Mouse (Mus musculus) forebrain, embryonic 15.5 days (tissue): ENCODE data around the gene Nab1. TPM values are rescaled to one million over a fixed set of nuclear protein-coding genes. Genes with fewer than 3 reads are reported as not detected.

Source experiments
- ATAC-seq: fragments of 200-750 bp; cut with Nextera tagmentation; replicated peaks from 2 replicates; pipeline ENCODE4 v1.8.0; 2017; ENCODE audit warnings: mild to moderate bottlenecking, moderate TSS enrichment, moderate library complexity
- H3K27ac ChIP-seq: fragments of 300-500 bp; sonication (generic); replicated peaks from 2 replicates; pipeline ENCODE4 v1.5.1; 2015; ENCODE audit warnings: mild to moderate bottlenecking, inconsistent platforms
- H3K27me3 ChIP-seq: fragments of 300-500 bp; sonication (generic); 2 replicates; pipeline ENCODE4 v1.6.1; 2015; ENCODE audit warnings: inconsistent platforms
- H3K36me3 ChIP-seq: fragments of 300-500 bp; sonication (generic); 2 replicates; pipeline ENCODE4 v1.6.1; 2015; ENCODE audit warnings: mild to moderate bottlenecking, inconsistent platforms
- H3K4me1 ChIP-seq: fragments of 300-500 bp; sonication (generic); 2 replicates; pipeline ENCODE4 v1.6.1; 2015; ENCODE audit warnings: inconsistent platforms
- H3K4me2 ChIP-seq: fragments of 300-500 bp; sonication (generic); replicated peaks from 2 replicates; pipeline ENCODE4 v1.6.1; 2015; ENCODE audit warnings: mild to moderate bottlenecking, inconsistent platforms
- H3K4me3 ChIP-seq: fragments of 300-500 bp; sonication (generic); 2 replicates; pipeline ENCODE4 v1.5.1; 2015; ENCODE audit warnings: mild to moderate bottlenecking, inconsistent platforms
- H3K9ac ChIP-seq: fragments of 300-500 bp; sonication (generic); replicated peaks from 2 replicates; pipeline ENCODE4 v1.6.1; 2015; ENCODE audit warnings: mild to moderate bottlenecking, inconsistent platforms
- H3K9me3 ChIP-seq: fragments of 300-500 bp; sonication (generic); 2 replicates; pipeline ENCODE4 v1.6.1; 2016; ENCODE audit warnings: inconsistent platforms
- WGBS: fragments of 180-500 bp; shearing (Covaris S2); methylation state at CpG from one replicate; pipeline ENCODE4 v1.1.7; 2015; ENCODE audit warnings: mixed read lengths; 5-methylcytosine and 5-hydroxymethylcytosine counted together
- polyA plus RNA-seq: library from polyadenylated mRNA; unstranded; fragments of >200 nt; fragmentation: Nextera tagmentation; extraction: Ambion mirVana; gene quantifications from 2 replicates; pipeline ENCODE4 v1.2.1, GENCODE M21; 2015

Gene Nab1
- polyA plus RNA-seq, 1 experiment from 2014 or later, result 14.6 TPM

GRCm38 (mm10) chr1:52511788-52512425 lies 11.4 kb upstream of the Nab1 start:
- Histone ChIP-seq H3K9me3 (no peaks in the 10 kb centered on the region), H3K4me2 (no peak overlapping the region), H3K4me3 (no peak overlapping the region), H3K27me3 (no peaks in the 10 kb centered on the region), H3K36me3 (no peaks in the 10 kb centered on the region), H3K9ac (no peak overlapping the region), H3K27ac (no peak overlapping the region), H3K4me1 (no peaks in the 10 kb centered on the region)
- 85% methylated on average over 1 of the region's 1 CpGs for WGBS
- ATAC-seq, result no peak

DNA sequence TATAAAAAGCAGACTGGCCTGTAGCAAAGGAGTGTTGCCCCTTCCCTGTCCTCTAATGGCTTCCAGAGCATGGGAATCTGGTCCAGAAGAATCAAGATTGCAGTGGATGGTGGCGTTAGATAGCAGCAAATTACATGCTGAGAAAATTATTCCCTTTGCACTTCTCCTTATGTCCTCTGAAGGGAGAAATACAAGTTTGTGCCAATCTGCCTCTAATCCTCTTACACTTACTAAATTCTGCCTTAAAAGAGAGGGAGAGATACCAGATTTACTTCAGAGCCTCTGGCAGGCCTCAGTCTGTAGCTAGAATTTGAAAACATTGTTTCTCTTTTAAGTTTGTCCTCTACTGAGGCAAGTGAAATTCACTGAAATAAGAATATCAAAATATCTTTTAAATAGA lies 5.7 kb upstream of the Nab1 start:
- Histone ChIP-seq H3K4me2 (no peak overlapping the region), H3K4me1 (no peaks in the 10 kb centered on the region), H3K9me3 (no peaks in the 10 kb centered on the region), H3K36me3 (no peaks in the 10 kb centered on the region), H3K27me3 (no peaks in the 10 kb centered on the region), H3K9ac (no peak overlapping the region), H3K27ac (no peak overlapping the region), H3K4me3 (no peak overlapping the region)
- WGBS, result 43% methylated on average over 1 of the region's 1 CpGs
- ATAC-seq, result no peak

DNA sequence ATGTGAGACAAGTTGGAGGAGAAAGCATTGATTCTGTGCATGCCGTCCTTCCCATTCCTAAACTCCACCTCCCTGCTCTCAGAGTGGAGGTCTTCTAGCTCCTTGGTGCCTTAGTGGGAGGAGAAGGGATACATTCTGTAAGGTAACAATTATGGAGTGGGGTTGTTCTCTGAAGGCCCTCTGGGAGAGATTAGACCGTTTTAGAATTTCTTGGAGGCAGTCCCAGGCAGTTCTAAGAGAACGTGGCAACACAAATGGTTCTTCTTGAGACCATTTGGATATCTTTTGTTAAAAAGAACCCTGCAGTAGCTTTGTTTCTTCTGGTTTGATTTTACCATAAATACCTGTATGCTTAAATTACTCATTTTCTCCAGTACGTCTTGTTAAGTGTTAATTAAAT lies 1.8 kb upstream of the Nab1 start:
- H3K9me3 ChIP-seq, result no peaks in the 10 kb centered on the region
- no peak overlapping the region for H3K4me2 ChIP-seq
- no peak overlapping the region for H3K27ac ChIP-seq
- ATAC-seq, result no peak
- H3K36me3 ChIP-seq, result no peaks in the 10 kb centered on the region
- H3K27me3 ChIP-seq, result no peaks in the 10 kb centered on the region
- 0 out of 2 replicates have a peak, but pooled peaks cover 9% of the 10 kb centered on the region for H3K4me1 ChIP-seq
- no peak overlapping the region for H3K4me3 ChIP-seq
- no peak overlapping the region for H3K9ac ChIP-seq
- 64% methylated on average over 4 of the region's 4 CpGs for WGBS

DNA sequence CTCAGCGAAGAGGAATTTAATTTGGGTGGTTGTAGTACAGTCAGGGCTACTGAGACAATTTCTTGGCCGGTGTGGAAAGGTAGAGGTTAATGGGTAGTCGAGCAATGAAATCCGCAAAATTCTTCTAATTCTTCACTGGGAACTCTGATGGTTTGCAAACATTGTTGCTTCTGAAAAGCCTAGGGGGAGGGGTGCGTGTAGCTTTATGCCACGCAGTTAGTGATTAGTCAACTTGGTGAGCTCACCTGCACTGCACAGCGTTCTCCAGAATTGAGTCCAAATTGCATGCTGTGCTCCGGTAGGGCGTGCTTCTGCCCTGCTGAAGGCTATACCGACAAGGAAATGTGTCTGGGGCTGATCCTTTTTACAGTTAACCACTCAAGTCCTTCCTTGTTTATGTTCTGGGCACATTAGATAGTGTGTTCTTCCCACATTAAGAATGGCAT lies 1.2 kb upstream of the Nab1 start:
- Histone ChIP-seq H3K9me3 (no peaks in the 10 kb centered on the region), H3K4me3 (no peak overlapping the region), H3K4me2 (no peak overlapping the region), H3K9ac (no peak overlapping the region), H3K36me3 (no peaks in the 10 kb centered on the region), H3K27ac (no peak overlapping the region), H3K4me1 (0 out of 2 replicates have a peak, but pooled peaks cover 9% of the 10 kb centered on the region), H3K27me3 (no peaks in the 10 kb centered on the region)
- ATAC-seq, result no peak
- 47% methylated on average over 10 of the region's 10 CpGs for WGBS

- peak overlapping the region; percentile 82 for H3K27ac ChIP-seq
- no peaks in the 10 kb centered on the region for H3K27me3 ChIP-seq
- H3K4me1 ChIP-seq, result 0 out of 2 replicates have a peak, but pooled peaks cover 9% of the 10 kb centered on the region
- WGBS, result 32% methylated on average over 1 of the region's 1 CpGs
- H3K4me2 ChIP-seq, result peak overlapping the region; percentile 74; the same call in 1 of the 2 replicates
- no peak for ATAC-seq
- H3K9me3 ChIP-seq, result no peaks in the 10 kb centered on the region
- no peaks in the 10 kb centered on the region for H3K36me3 ChIP-seq
- H3K4me3 ChIP-seq, result peak overlapping the region; percentile 92
- no peak overlapping the region for H3K9ac ChIP-seq
Measured at GRCm38 (mm10) chr1:52501090-52501489, 611 bp upstream of the Nab1 start.

- H3K27me3 ChIP-seq, result no peaks in the 10 kb centered on the region
- peak; percentile 83; the same call in 1 of the 2 replicates for ATAC-seq
- H3K27ac ChIP-seq, result peak overlapping the region; percentile 82
- H3K4me1 ChIP-seq, result 0 out of 2 replicates have a peak, but pooled peaks cover 9% of the 10 kb centered on the region
- H3K9me3 ChIP-seq, result no peaks in the 10 kb centered on the region
- peak overlapping the region; percentile 81 for H3K9ac ChIP-seq
- peak overlapping the region; percentile 74 for H3K4me2 ChIP-seq
- no peaks in the 10 kb centered on the region for H3K36me3 ChIP-seq
- peak overlapping the region; percentile 92 for H3K4me3 ChIP-seq
- under 1% methylated on average over 64 of the region's 68 CpGs for WGBS
Measured at GRCm38 (mm10) chr1:52499601-52500313, 722 bp downstream of the Nab1 start.

- peak overlapping the region; percentile 74 for H3K4me2 ChIP-seq
- 15% methylated on average over 6 of the region's 6 CpGs for WGBS
- no peaks in the 10 kb centered on the region for H3K36me3 ChIP-seq
- no peaks in the 10 kb centered on the region for H3K27me3 ChIP-seq
- peak overlapping the region; percentile 92 for H3K4me3 ChIP-seq
- ATAC-seq, result no peak
- no peaks in the 10 kb centered on the region for H3K9me3 ChIP-seq
- H3K9ac ChIP-seq, result peak overlapping the region; percentile 81
- 0 out of 2 replicates have a peak, but pooled peaks cover 9% of the 10 kb centered on the region for H3K4me1 ChIP-seq
- H3K27ac ChIP-seq, result peak overlapping the region; percentile 56; the same call in 1 of the 2 replicates
Measured at GRCm38 (mm10) chr1:52498786-52499450, 1.6 kb downstream of the Nab1 start.

DNA sequence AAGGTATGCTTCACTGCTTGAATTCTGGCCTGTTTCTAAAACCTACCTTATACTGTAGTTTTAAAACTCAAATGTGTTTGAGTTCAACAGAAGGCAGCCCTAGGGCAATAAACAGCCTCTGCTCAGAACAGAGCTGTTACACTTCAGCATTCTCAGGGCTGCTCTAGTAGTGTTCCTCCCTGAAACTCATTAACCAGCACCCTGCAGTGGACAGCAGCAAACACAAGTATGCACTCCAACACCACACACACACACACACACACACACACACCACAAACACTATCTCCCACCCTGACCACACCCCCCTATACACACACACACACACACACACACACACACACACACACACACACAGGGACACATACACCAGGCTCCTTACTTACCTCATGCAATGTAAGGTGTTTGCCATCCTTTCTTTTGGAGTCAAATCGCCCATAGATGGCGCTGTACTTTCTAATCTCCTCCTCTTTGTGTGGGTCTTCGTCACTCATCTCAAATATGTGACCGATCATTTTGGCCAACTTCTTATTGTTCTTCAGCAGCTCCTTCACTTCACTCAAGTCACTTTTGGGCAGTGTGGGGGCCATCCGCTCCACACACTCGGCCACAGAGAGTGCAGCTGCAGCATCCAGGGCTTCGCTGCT lies 10.8 kb downstream of the Nab1 start:
- Histone ChIP-seq H3K36me3 (peaks cover 8% of the 10 kb centered on the region; the same call in 1 of the 2 replicates), H3K4me3 (no peak overlapping the region), H3K27me3 (no peaks in the 10 kb centered on the region), H3K9me3 (no peaks in the 10 kb centered on the region), H3K4me2 (no peak overlapping the region), H3K4me1 (no peaks in the 10 kb centered on the region), H3K27ac (no peak overlapping the region), H3K9ac (no peak overlapping the region)
- ATAC-seq, result peak; percentile 29; the same call in 1 of the 2 replicates
- 65% methylated on average over 7 of the region's 7 CpGs for WGBS

DNA sequence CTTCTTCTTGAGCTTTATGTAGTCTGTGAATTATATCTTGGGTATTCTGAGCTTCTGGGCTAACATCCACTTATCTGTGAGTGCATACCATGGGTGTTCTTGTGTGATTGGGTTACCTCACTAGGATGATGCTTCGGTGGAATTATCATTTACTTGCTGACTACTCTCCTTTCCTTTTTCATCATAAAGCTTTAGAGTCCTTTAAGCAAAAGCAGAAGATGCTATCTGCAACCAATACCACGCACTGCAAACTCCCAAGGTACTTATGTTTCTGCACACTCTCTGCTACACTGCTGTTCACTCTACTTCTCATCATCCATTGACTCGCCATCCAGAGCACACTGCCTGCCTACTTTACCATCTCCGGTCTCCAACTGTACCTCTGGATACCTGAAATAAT lies 15.5 kb downstream of the Nab1 start:
- H3K27me3 ChIP-seq, result no peaks in the 10 kb centered on the region
- ATAC-seq, result no peak
- no peaks in the 10 kb centered on the region for H3K4me1 ChIP-seq
- H3K4me3 ChIP-seq, result no peak overlapping the region
- H3K9ac ChIP-seq, result no peak overlapping the region
- peaks cover 8% of the 10 kb centered on the region; the same call in 1 of the 2 replicates for H3K36me3 ChIP-seq
- H3K27ac ChIP-seq, result no peak overlapping the region
- no peaks in the 10 kb centered on the region for H3K9me3 ChIP-seq
- no peak overlapping the region for H3K4me2 ChIP-seq
- 97% methylated on average over 4 of the region's 4 CpGs for WGBS

- H3K9me3 ChIP-seq, result peaks cover 3% of the 10 kb centered on the region; the same call in 1 of the 2 replicates
- H3K27ac ChIP-seq, result no peak overlapping the region
- no peaks in the 10 kb centered on the region for H3K27me3 ChIP-seq
- no peak overlapping the region for H3K9ac ChIP-seq
- 78% methylated on average over 1 of the region's 1 CpGs for WGBS
- ATAC-seq, result no peak
- no peak overlapping the region for H3K4me2 ChIP-seq
- H3K4me3 ChIP-seq, result no peak overlapping the region
- peaks cover 7% of the 10 kb centered on the region; the same call in 1 of the 2 replicates for H3K4me1 ChIP-seq
- H3K36me3 ChIP-seq, result peaks cover 14% of the 10 kb centered on the region
Measured at GRCm38 (mm10) chr1:52474291-52474690, 26.2 kb downstream of the Nab1 start.

DNA sequence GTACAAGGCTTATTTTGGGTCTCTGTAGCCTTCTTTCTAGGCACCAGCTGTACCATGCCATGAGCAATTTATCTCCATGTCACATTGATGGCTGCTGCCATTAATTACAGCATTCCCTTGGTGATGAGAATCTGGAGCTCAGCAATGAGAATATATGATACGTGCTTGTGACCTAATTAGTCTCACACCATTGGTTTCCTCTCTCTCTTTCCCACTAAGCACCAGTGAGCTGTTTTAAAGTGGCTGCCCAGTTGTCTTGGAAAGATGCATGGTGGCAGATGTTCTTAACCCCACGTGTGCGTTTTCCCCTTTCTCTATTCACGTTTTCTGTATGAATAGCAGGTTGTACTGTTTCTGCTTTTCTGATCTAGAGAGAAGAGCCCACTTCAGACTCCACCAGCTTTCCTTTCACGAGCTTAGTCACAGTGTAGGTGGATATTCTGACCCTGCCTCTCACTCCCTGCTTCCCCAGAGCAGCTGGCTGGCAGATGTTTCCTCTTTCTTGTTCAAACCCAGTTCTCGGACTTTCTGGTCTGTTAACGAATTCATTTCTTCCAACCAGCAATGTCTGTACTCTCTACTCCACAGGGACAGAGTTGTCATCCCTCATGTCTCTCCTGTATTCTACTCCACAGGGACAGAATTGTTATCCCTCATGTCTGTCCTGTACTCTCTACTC lies 29.5 kb downstream of the Nab1 start:
- 39% methylated on average over 7 of the region's 7 CpGs for WGBS
- Histone ChIP-seq H3K27ac (no peak overlapping the region), H3K36me3 (0 out of 2 replicates have a peak, but pooled peaks cover 3% of the 10 kb centered on the region), H3K4me3 (no peak overlapping the region), H3K9ac (no peak overlapping the region), H3K27me3 (no peaks in the 10 kb centered on the region), H3K4me1 (peaks cover 7% of the 10 kb centered on the region; the same call in 1 of the 2 replicates), H3K4me2 (no peak overlapping the region), H3K9me3 (peaks cover 2% of the 10 kb centered on the region; the same call in 1 of the 2 replicates)
- ATAC-seq, result peak; percentile 51
